Mouse (Mus musculus) stomach, postnatal 0 days (tissue): ENCODE data around the gene Fgfr2.

Experiments used
- CTCF ChIP-seq: IDR thresholded peaks from 2 replicates; pipeline ENCODE4 v1.5.1; 2016; ENCODE audit warnings: antibody characterized with exemption, low read depth, mild to moderate bottlenecking, moderate library complexity
- EP300 ChIP-seq: optimal IDR thresholded peaks from 2 replicates; pipeline ENCODE3; 2016; ENCODE audit warnings: antibody characterized with exemption

DNA sequence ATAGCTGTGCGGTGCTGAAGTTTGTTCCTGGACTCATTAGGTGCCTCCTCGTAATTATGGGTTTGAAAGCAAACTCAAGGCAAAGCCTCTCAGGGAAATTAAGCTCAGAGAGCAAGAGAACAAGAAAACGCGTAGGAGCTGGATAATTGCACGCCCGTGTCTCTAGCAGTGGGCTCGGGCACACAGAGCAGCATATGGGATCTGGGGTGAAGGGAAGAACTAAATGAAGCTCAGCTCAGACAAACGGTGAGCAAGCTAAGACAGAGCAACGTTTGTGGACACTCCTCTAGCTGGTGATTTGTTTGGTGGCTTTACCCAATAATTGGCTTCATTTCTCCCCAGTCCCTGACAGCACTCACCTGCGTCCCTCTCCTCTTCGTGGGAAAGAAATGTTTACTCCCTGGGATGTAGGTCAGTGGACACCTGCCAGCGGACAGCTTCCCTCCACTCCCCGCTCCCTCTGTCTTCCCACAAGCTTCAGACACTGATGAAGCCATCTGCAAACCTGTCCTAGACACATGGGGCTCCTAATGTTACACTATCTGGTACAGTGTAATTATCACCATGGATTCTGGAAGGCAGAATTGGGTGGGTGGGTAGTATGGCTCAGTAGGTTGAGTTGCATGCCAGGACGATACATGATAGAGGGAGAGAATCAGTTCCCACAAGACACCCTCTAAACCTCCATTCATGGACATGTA is 1117.0 kb downstream of the Fgfr2 start:
- TF ChIP-seq CTCF (no peak), EP300 (no peak)
